Mouse (Mus musculus) layer of hippocampus, postnatal 36 days (tissue): ENCODE measurements at regions not wholly inside any gene's neighbourhood (a gene's known extent, or its start where the extent isn't known, plus 50 kb on each side); places are given as distances from the start of the nearest gene placed in this dataset.
A peak's percentile ranks its signal among the peaks of the same experiment; 100 is the strongest.

Source experiments
- DNase-seq, 2 experiments: peaks; one replicate each; pipeline ENCODE4 v3.0.0; 2022

GRCm38 (mm10) chr17:51683318-51683717, 149.8 kb downstream of the Satb1 start:
- no peak for DNase-seq

GRCm38 (mm10) chr17:51682368-51682767, 150.7 kb downstream of the Satb1 start:
- DNase-seq: no peak

GRCm38 (mm10) chr17:51677451-51677850, 155.6 kb downstream of the Satb1 start:
- no peak for DNase-seq

GRCm38 (mm10) chr17:51658408-51658807, 174.7 kb downstream of the Satb1 start:
- DNase-seq: no peak

- DNase-seq: no peak
Measured at GRCm38 (mm10) chr17:51653881-51654280, 179.2 kb downstream of the Satb1 start.

GRCm38 (mm10) chr17:51651880-51652279, 181.2 kb downstream of the Satb1 start:
- DNase-seq: no peak

GRCm38 (mm10) chr17:51649213-51649815, 183.8 kb downstream of the Satb1 start:
- DNase-seq: peak in 1 of 2 experiments; percentile 4

- DNase-seq: no peak
Measured at GRCm38 (mm10) chr17:51646416-51646815, 186.7 kb downstream of the Satb1 start.

- DNase-seq: no peak
Measured at GRCm38 (mm10) chr17:51645866-51646265, 187.2 kb downstream of the Satb1 start.

GRCm38 (mm10) chr17:51642682-51643081, 190.4 kb downstream of the Satb1 start:
- DNase-seq: no peak

GRCm38 (mm10) chr17:51635913-51636312, 197.2 kb downstream of the Satb1 start:
- DNase-seq: no peak

GRCm38 (mm10) chr17:51631574-51631973, 201.5 kb downstream of the Satb1 start:
- DNase-seq: no peak

- no peak for DNase-seq
Measured at GRCm38 (mm10) chr17:51620528-51620927, 212.6 kb downstream of the Satb1 start.

GRCm38 (mm10) chr17:51585263-51585662, 247.8 kb downstream of the Satb1 start:
- no peak for DNase-seq

GRCm38 (mm10) chr17:51583984-51584880, 248.9 kb downstream of the Satb1 start:
- DNase-seq: peak; percentile 7 to 10

GRCm38 (mm10) chr17:51583277-51583676, 249.8 kb downstream of the Satb1 start:
- DNase-seq: no peak

- no peak for DNase-seq
Measured at GRCm38 (mm10) chr17:51555854-51556253, 277.2 kb downstream of the Satb1 start.

GRCm38 (mm10) chr17:51554446-51554845, 278.6 kb downstream of the Satb1 start:
- DNase-seq: no peak

GRCm38 (mm10) chr17:51552277-51553015, 280.6 kb downstream of the Satb1 start:
- no peak for DNase-seq

GRCm38 (mm10) chr17:51546999-51547398, 286.1 kb downstream of the Satb1 start:
- no peak for DNase-seq

GRCm38 (mm10) chr17:51542544-51542943, 290.5 kb downstream of the Satb1 start:
- no peak for DNase-seq

- DNase-seq: peak in 1 of 2 experiments; percentile 17
Measured at GRCm38 (mm10) chr17:51534678-51535077, 298.4 kb downstream of the Satb1 start.

- DNase-seq: no peak
Measured at GRCm38 (mm10) chr17:51534270-51534669, 298.8 kb downstream of the Satb1 start.
